In genomic region chr2:144233534-144233933, GRCm38 (mm10) we compare ENCODE assay signal across 24 mouse cellular contexts. TPM values are rescaled to one million over a fixed set of nuclear protein-coding genes. Genes with fewer than 3 reads are reported as not detected.
DNase-seq lines count a peak whose midpoint lies in the region; ATAC-seq and TF ChIP-seq lines count a peak whose summit lies in the region.
"Had no signal": no experiment of that assay in that cellular context is flagged by ENCODE, and none has a peak within 500 bp of the region (broad histone marks: within the 10 kb centered on the region; RNA-seq: fewer than 3 reads in every experiment).

No protein-coding gene starts in this region.

- WGBS in midbrain, embryonic 11.5 days = 63% methylated on average over 3 of the region's 3 CpGs
- 58% methylated on average over 3 of the region's 3 CpGs for WGBS in midbrain, embryonic 15.5 days
- 65% methylated on average over 3 of the region's 3 CpGs for WGBS in bone marrow, adult 2 months

- H3K9ac ChIP-seq in midbrain, embryonic 11.5 days (ENCODE audit: low read length) = no peak overlapping the region
- no peak overlapping the region for H3K9ac ChIP-seq in midbrain, embryonic 15.5 days
- H3K9ac ChIP-seq: embryonic facial prominence, embryonic 12.5 days; embryonic facial prominence, embryonic 15.5 days; forebrain, postnatal 0 days; hindbrain, embryonic 12.5 days; hindbrain, embryonic 15.5 days had no signal

- H3K36me3 ChIP-seq in midbrain, embryonic 11.5 days (ENCODE audit: control insufficient read depth, insufficient read depth, low read length) = no peaks in the 10 kb centered on the region
- no peaks in the 10 kb centered on the region for H3K36me3 ChIP-seq in midbrain, embryonic 15.5 days (replicated peaks)
- H3K36me3 ChIP-seq: embryonic facial prominence, embryonic 12.5 days; embryonic facial prominence, embryonic 15.5 days; G1E; hindbrain, embryonic 12.5 days; hindbrain, embryonic 15.5 days had no signal

- peak; percentile 75 for DNase-seq in midbrain, embryonic 11.5 days (ENCODE audit: low spot score, missing footprints)
- peak; percentile 76 to 83 for DNase-seq in spleen, postnatal 36 days (ENCODE audit: low spot score in 2 of 2)
- DNase-seq in spleen, postnatal 10 days (ENCODE audit: low spot score in 2 of 2) = no peak
- no peak for DNase-seq in lung, adult 18-20 months
- DNase-seq in urinary bladder, postnatal 10 days (ENCODE audit: low spot score) = no peak
- DNase-seq: adrenal gland, postnatal 10 days; adrenal gland, postnatal 36 days; cerebellum, adult 11 months; cerebellum, adult 2 months; cerebellum, adult 9-11 months; cerebellum, postnatal 25 days; forebrain, postnatal 0 days; gastrocnemius, adult 2 months; gastrocnemius, postnatal 14 days had no signal

- H3K27ac ChIP-seq in midbrain, embryonic 11.5 days (ENCODE audit: low read depth, low read length) = no peak overlapping the region
- no peak overlapping the region for H3K27ac ChIP-seq in midbrain, embryonic 15.5 days
- peak overlapping the region; percentile 76; the same call in 1 of the 2 replicates for H3K27ac ChIP-seq in bone marrow, adult 2 months (ENCODE audit: control insufficient read depth, insufficient read depth, low read depth, low read length, poor library complexity)
- H3K27ac ChIP-seq: embryonic facial prominence, embryonic 12.5 days; embryonic facial prominence, embryonic 15.5 days; gastrocnemius, adult 2 months; hindbrain, embryonic 12.5 days; hindbrain, embryonic 15.5 days had no signal

- TF ChIP-seq CTCF in bone marrow, adult 2 months (IDR thresholded peaks at IDR 0.05; ENCODE audit: control insufficient read depth, insufficient read depth, low read length) = no peak

- ATAC-seq in midbrain, embryonic 11.5 days (ENCODE audit: low FRiP score) = no peak
- no peak for ATAC-seq in midbrain, embryonic 15.5 days (replicated peaks)
- ATAC-seq: forebrain, embryonic 14.5 days; forebrain, postnatal 0 days; Patski had no signal

- H3K27me3 ChIP-seq in midbrain, embryonic 11.5 days (ENCODE audit: control insufficient read depth, insufficient read depth, low read length) = no peaks in the 10 kb centered on the region
- no peaks in the 10 kb centered on the region for H3K27me3 ChIP-seq in midbrain, embryonic 15.5 days (replicated peaks)
- H3K27me3 ChIP-seq: embryonic facial prominence, embryonic 12.5 days; embryonic facial prominence, embryonic 15.5 days; hindbrain, embryonic 12.5 days; hindbrain, embryonic 15.5 days; Patski had no signal

- H3K4me2 ChIP-seq in midbrain, embryonic 11.5 days = no peak overlapping the region
- H3K4me2 ChIP-seq in midbrain, embryonic 15.5 days = no peak overlapping the region
- H3K4me2 ChIP-seq: embryonic facial prominence, embryonic 12.5 days; embryonic facial prominence, embryonic 15.5 days; heart, embryonic 11.5 days; hindbrain, embryonic 12.5 days; hindbrain, embryonic 15.5 days had no signal

- H3K4me1 ChIP-seq in midbrain, embryonic 11.5 days (ENCODE audit: control insufficient read depth, insufficient read depth, low read length) = no peaks in the 10 kb centered on the region
- no peaks in the 10 kb centered on the region for H3K4me1 ChIP-seq in midbrain, embryonic 15.5 days
- peaks cover 8% of the 10 kb centered on the region for H3K4me1 ChIP-seq in bone marrow, adult 2 months (ENCODE audit: control insufficient read depth, insufficient read depth, low read length)
- H3K4me1 ChIP-seq: hindbrain, embryonic 15.5 days had no signal

- TF ChIP-seq POLR2A in bone marrow, adult 2 months (IDR thresholded peaks at IDR 0.05; ENCODE audit: borderline replicate concordance, control insufficient read depth, low read depth, low read length) = no peak

- no peaks in the 10 kb centered on the region for H3K9me3 ChIP-seq in midbrain, embryonic 11.5 days (ENCODE audit: control insufficient read depth, low read length)
- H3K9me3 ChIP-seq in midbrain, embryonic 15.5 days = no peaks in the 10 kb centered on the region
- H3K9me3 ChIP-seq: embryonic facial prominence, embryonic 12.5 days; embryonic facial prominence, embryonic 15.5 days; G1E; hindbrain, embryonic 12.5 days; hindbrain, embryonic 15.5 days had no signal

- H3K4me3 ChIP-seq in midbrain, embryonic 11.5 days (ENCODE audit: low read depth, low read length) = no peak overlapping the region
- no peak overlapping the region for H3K4me3 ChIP-seq in midbrain, embryonic 15.5 days
- no peak overlapping the region for H3K4me3 ChIP-seq in bone marrow, adult 2 months (replicated peaks; ENCODE audit: control insufficient read depth, low read depth, low read length)
- H3K4me3 ChIP-seq: embryonic facial prominence, embryonic 12.5 days; embryonic facial prominence, embryonic 15.5 days; gastrocnemius, adult 2 months; hindbrain, embryonic 12.5 days; hindbrain, embryonic 15.5 days had no signal

RNA-seq across cellular contexts. Expression of gene Mgme1, which starts 36.9 kb away (rescaled TPM):
- 15.7 and 17.4 TPM in 2 replicates for polyA plus RNA-seq in midbrain, embryonic 11.5 days (2014; fragmentation: Nextera tagmentation; extraction: Ambion mirVana)
- 11.5 and 12.3 TPM in 2 replicates for polyA plus RNA-seq in midbrain, embryonic 15.5 days (2015; fragmentation: Nextera tagmentation; extraction: Ambion mirVana)
- polyA plus RNA-seq in bone marrow, adult 2 months (2011; ENCODE audit: insufficient read depth, insufficient read length, low replicate concordance, missing spikeins) = 3.1 and 5.5 TPM in 2 replicates

RNA-seq across cellular contexts. Expression of gene Snx5, which starts 37.2 kb away (rescaled TPM):
- 105 and 111 TPM in 2 replicates for polyA plus RNA-seq in midbrain, embryonic 11.5 days (2014; fragmentation: Nextera tagmentation; extraction: Ambion mirVana)
- 62.0 and 62.8 TPM in 2 replicates for polyA plus RNA-seq in midbrain, embryonic 15.5 days (2015; fragmentation: Nextera tagmentation; extraction: Ambion mirVana)
- polyA plus RNA-seq in bone marrow, adult 2 months (2011; ENCODE audit: insufficient read depth, insufficient read length, low replicate concordance, missing spikeins) = 185 and 274 TPM in 2 replicates

Comparison
In these comparisons a context has a peak if more than half of its experiments do, and no peak if none do; other contexts are left out.
1. DNase-seq: peak in midbrain, embryonic 11.5 days (single experiment) and spleen, postnatal 36 days (2 of 2); none in spleen, postnatal 10 days (0 of 2), lung, adult 18-20 months (0 of 2) and urinary bladder, postnatal 10 days (single experiment).